Mouse (Mus musculus) stomach, embryonic 14.5 days (tissue): ENCODE measurements at regions not wholly inside any gene's neighbourhood (a gene's known extent, or its start where the extent isn't known, plus 50 kb on each side); places are given as distances from the start of the nearest gene placed in this dataset.

Experiments
- ATAC-seq: fragments of 200-750 bp; cut with Nextera tagmentation; 2 replicates; pipeline ENCODE4 v1.8.0; 2017; ENCODE audit warnings: low read depth, moderate TSS enrichment; ENCODE audit not compliant: insufficient number of reproducible peaks, insufficient read depth, low FRiP score
- H3K27ac ChIP-seq: fragments of 300-500 bp; sonication (generic); 2 replicates; pipeline ENCODE4 v1.5.1; 2014; ENCODE audit warnings: mild to moderate bottlenecking, low read length, moderate library complexity, mixed read lengths
- H3K27me3 ChIP-seq: fragments of 300-500 bp; sonication (generic); 2 replicates; pipeline ENCODE4 v1.6.1; 2014; ENCODE audit warnings: low read length, control low read depth, mixed read lengths; ENCODE audit not compliant: control insufficient read depth, insufficient read depth
- H3K36me3 ChIP-seq: fragments of 300-500 bp; sonication (generic); 2 replicates; pipeline ENCODE4 v1.6.1; 2014; ENCODE audit warnings: mild to moderate bottlenecking, control low read depth, low read length, moderate library complexity, mixed read lengths; ENCODE audit not compliant: control insufficient read depth, insufficient read depth
- H3K4me1 ChIP-seq: fragments of 300-500 bp; sonication (generic); 2 replicates; pipeline ENCODE4 v1.6.1; 2014; ENCODE audit warnings: low read length, control low read depth, mixed read lengths; ENCODE audit not compliant: control insufficient read depth, insufficient read depth
- H3K4me2 ChIP-seq: fragments of 300-500 bp; sonication (generic); replicated peaks from 2 replicates; pipeline ENCODE4 v1.6.1; 2014; ENCODE audit warnings: low read depth, low read length, control low read depth
- H3K4me3 ChIP-seq: fragments of 300-500 bp; sonication (generic); 2 replicates; pipeline ENCODE4 v1.5.1; 2014; ENCODE audit warnings: low read depth, low read length, control low read depth
- H3K9ac ChIP-seq: fragments of 300-500 bp; sonication (generic); replicated peaks from 2 replicates; pipeline ENCODE4 v1.6.1; 2014; ENCODE audit warnings: low read depth, mild to moderate bottlenecking, control low read depth, low read length, moderate library complexity, mixed read lengths
- H3K9me3 ChIP-seq: fragments of 300-500 bp; sonication (generic); 2 replicates; pipeline ENCODE4 v1.6.1; 2016; ENCODE audit warnings: low read depth, low read length, control low read depth; ENCODE audit not compliant: control insufficient read depth
- WGBS: fragments of 180-500 bp; shearing (Covaris S2); extraction: QIAGEN DNeasy Blood & Tissue Kit; methylation state at CpG from one replicate; pipeline ENCODE4 v1.1.7; 2014; 5-methylcytosine and 5-hydroxymethylcytosine counted together

GRCm38 (mm10) chrX:11082845-11083244 is 216.2 kb upstream of the H2al1a start:
- WGBS: 74% methylated on average over 3 of the region's 3 CpGs
- no peak for ATAC-seq
- Histone ChIP-seq H3K4me1 (no peaks in the 10 kb centered on the region), H3K27me3 (no peaks in the 10 kb centered on the region), H3K36me3 (no peaks in the 10 kb centered on the region), H3K9me3 (no peaks in the 10 kb centered on the region), H3K4me3 (no peak overlapping the region), H3K9ac (no peak overlapping the region), H3K27ac (no peak overlapping the region), H3K4me2 (no peak overlapping the region)

- H3K9me3 ChIP-seq: no peaks in the 10 kb centered on the region
- no peaks in the 10 kb centered on the region for H3K36me3 ChIP-seq
- H3K4me1 ChIP-seq: no peaks in the 10 kb centered on the region
- H3K4me3 ChIP-seq: no peak overlapping the region
- peak; percentile 75 for ATAC-seq
- H3K27ac ChIP-seq: peak overlapping the region; percentile 52; the same call in 1 of the 2 replicates
- 41% methylated on average over 7 of the region's 7 CpGs for WGBS
- H3K9ac ChIP-seq: no peak overlapping the region
- H3K27me3 ChIP-seq: no peaks in the 10 kb centered on the region
- H3K4me2 ChIP-seq: no peak overlapping the region
Measured at GRCm38 (mm10) chrX:11086257-11087072, 212.6 kb upstream of the H2al1a start.

GRCm38 (mm10) chrX:11087913-11088312 is 211.1 kb upstream of the H2al1a start:
- no peak overlapping the region for H3K4me3 ChIP-seq
- no peak overlapping the region for H3K27ac ChIP-seq
- H3K27me3 ChIP-seq: no peaks in the 10 kb centered on the region
- H3K9ac ChIP-seq: no peak overlapping the region
- H3K36me3 ChIP-seq: no peaks in the 10 kb centered on the region
- no peaks in the 10 kb centered on the region for H3K9me3 ChIP-seq
- 0 out of 2 replicates have a peak overlapping the region, but pooled peaks have one; percentile 12 for H3K4me2 ChIP-seq
- H3K4me1 ChIP-seq: no peaks in the 10 kb centered on the region
- no peak for ATAC-seq
- 18% methylated on average over 14 of the region's 14 CpGs for WGBS

- H3K9me3 ChIP-seq: no peaks in the 10 kb centered on the region
- H3K27ac ChIP-seq: no peak overlapping the region
- no peak for ATAC-seq
- H3K9ac ChIP-seq: no peak overlapping the region
- no peaks in the 10 kb centered on the region for H3K27me3 ChIP-seq
- H3K4me2 ChIP-seq: 0 out of 2 replicates have a peak overlapping the region, but pooled peaks have one; percentile 12
- no peaks in the 10 kb centered on the region for H3K36me3 ChIP-seq
- WGBS: 48% methylated on average over 10 of the region's 10 CpGs
- no peak overlapping the region for H3K4me3 ChIP-seq
- no peaks in the 10 kb centered on the region for H3K4me1 ChIP-seq
Measured at GRCm38 (mm10) chrX:11088506-11088905, 210.6 kb upstream of the H2al1a start.

GRCm38 (mm10) chrX:11090432-11090831 is 208.6 kb upstream of the H2al1a start:
- WGBS: 32% methylated on average over 7 of the region's 7 CpGs
- H3K27ac ChIP-seq: no peak overlapping the region
- no peaks in the 10 kb centered on the region for H3K36me3 ChIP-seq
- H3K9me3 ChIP-seq: no peaks in the 10 kb centered on the region
- H3K27me3 ChIP-seq: no peaks in the 10 kb centered on the region
- H3K4me3 ChIP-seq: no peak overlapping the region
- ATAC-seq: no peak
- no peak overlapping the region for H3K9ac ChIP-seq
- no peaks in the 10 kb centered on the region for H3K4me1 ChIP-seq
- H3K4me2 ChIP-seq: no peak overlapping the region

- Histone ChIP-seq H3K9ac (no peak overlapping the region), H3K36me3 (no peaks in the 10 kb centered on the region), H3K9me3 (no peaks in the 10 kb centered on the region), H3K4me2 (no peak overlapping the region), H3K4me1 (no peaks in the 10 kb centered on the region), H3K4me3 (no peak overlapping the region), H3K27me3 (no peaks in the 10 kb centered on the region), H3K27ac (no peak overlapping the region)
- ATAC-seq: no peak
- WGBS: 45% methylated on average over 9 of the region's 9 CpGs
Measured at GRCm38 (mm10) chrX:11097581-11098254, 201.3 kb upstream of the H2al1a start.

GRCm38 (mm10) chrX:11098366-11098765 is 200.7 kb upstream of the H2al1a start:
- no peak overlapping the region for H3K4me3 ChIP-seq
- no peak overlapping the region for H3K27ac ChIP-seq
- H3K36me3 ChIP-seq: no peaks in the 10 kb centered on the region
- no peak overlapping the region for H3K9ac ChIP-seq
- no peaks in the 10 kb centered on the region for H3K4me1 ChIP-seq
- ATAC-seq: no peak
- WGBS: 41% methylated on average over 4 of the region's 4 CpGs
- H3K27me3 ChIP-seq: no peaks in the 10 kb centered on the region
- H3K4me2 ChIP-seq: no peak overlapping the region
- H3K9me3 ChIP-seq: no peaks in the 10 kb centered on the region

- Histone ChIP-seq H3K27ac (no peak overlapping the region), H3K4me3 (no peak overlapping the region), H3K4me1 (no peaks in the 10 kb centered on the region), H3K27me3 (no peaks in the 10 kb centered on the region), H3K9ac (no peak overlapping the region), H3K9me3 (no peaks in the 10 kb centered on the region), H3K36me3 (no peaks in the 10 kb centered on the region), H3K4me2 (no peak overlapping the region)
- 72% methylated on average over 13 of the region's 13 CpGs for WGBS
- ATAC-seq: no peak
Measured at GRCm38 (mm10) chrX:11099146-11100087, 199.6 kb upstream of the H2al1a start.
